Mouse (Mus musculus): ENCODE results near the gene Setmar. TPM values are rescaled to one million over a fixed set of nuclear protein-coding genes. Genes with fewer than 3 reads are reported as not detected.

Setmar gene
- polyA plus RNA-seq (2015; fragmentation: Nextera tagmentation; extraction: Ambion mirVana) = 6.5 and 6.9 TPM in 2 replicates

DNA sequence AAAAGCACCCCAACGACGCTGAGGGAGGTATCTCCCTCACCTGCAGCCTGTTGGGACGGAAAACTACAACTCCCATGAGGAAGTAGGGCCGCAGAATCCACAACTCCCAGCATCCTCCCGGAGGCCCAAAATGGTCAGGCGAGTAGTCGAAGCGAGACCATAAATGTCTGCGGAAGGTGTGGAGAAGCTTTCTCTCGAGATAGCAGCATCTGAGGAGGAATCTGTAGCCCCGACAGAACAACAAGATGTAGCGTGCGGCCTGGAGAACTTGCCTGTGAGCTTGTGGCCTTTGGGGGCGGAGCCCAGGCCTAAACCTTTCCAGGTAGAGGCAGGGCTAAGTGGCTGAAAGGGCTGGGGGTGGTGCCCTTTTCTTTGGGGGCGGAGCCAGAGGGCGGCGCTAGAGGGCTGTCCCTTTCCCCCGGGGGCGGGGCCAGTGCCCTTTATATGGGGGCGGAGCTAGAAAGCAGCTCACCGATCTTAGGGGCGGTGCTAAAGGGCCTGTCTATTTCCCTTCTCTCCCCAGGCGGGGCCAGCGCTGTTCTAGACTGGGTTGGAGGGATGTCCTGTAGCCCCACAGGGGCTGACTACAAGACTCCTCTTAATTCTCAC lies at the start of gene Setmar:
Setmar (plus strand) TSS at position 128 of the 609 bp plus-strand sequence.

Other genes starting within 250 kb of the Setmar start
- 27.1 and 27.2 TPM in 2 replicates for gene Sumf1, start 120.5 kb downstream of the Setmar start, polyA plus RNA-seq (2015; fragmentation: Nextera tagmentation; extraction: Ambion mirVana)
- gene Itpr1, start 148.1 kb downstream of the Setmar start, polyA plus RNA-seq (2015; fragmentation: Nextera tagmentation; extraction: Ambion mirVana) = 12.5 and 13.5 TPM in 2 replicates

All from urinary bladder, postnatal 0 days (tissue).